Mouse (Mus musculus): ENCODE measurements around the gene Rpl7a.
A peak's percentile ranks its signal among the peaks of the same experiment; 100 is the strongest.

Gene Rpl7a

GRCm38 (mm10) chr2:26914148-26914941 is 3.8 kb downstream of the Rpl7a start:
- no peak for DNase-seq

GRCm38 (mm10) chr2:26915927-26916728 is 5.6 kb downstream of the Rpl7a start, which contains the start of the genes Surf2 and Surf1:
Gene Surf2 (plus strand): TSS chr2:26916367.
Gene Surf1 (minus strand): TSS chr2:26916530.
- DNase-seq = peak; percentile 82

GRCm38 (mm10) chr2:26916738-26917137 is 6.2 kb downstream of the Rpl7a start:
- no peak for DNase-seq

- DNase-seq = no peak
Measured at GRCm38 (mm10) chr2:26919684-26920083, 9.1 kb downstream of the Rpl7a start.

- DNase-seq = no peak
Measured at GRCm38 (mm10) chr2:26920190-26920855, 9.8 kb downstream of the Rpl7a start.

GRCm38 (mm10) chr2:26921784-26922183 is 11.2 kb downstream of the Rpl7a start:
- DNase-seq = no peak

- DNase-seq = no peak
Measured at GRCm38 (mm10) chr2:26927745-26928476, 17.3 kb downstream of the Rpl7a start.

GRCm38 (mm10) chr2:26930390-26930789 is 19.8 kb downstream of the Rpl7a start:
- DNase-seq = peak; percentile 66

GRCm38 (mm10) chr2:26932473-26933303 is 22.1 kb downstream of the Rpl7a start:
- DNase-seq = no peak

- peak; percentile 95 for DNase-seq
Measured at GRCm38 (mm10) chr2:26933304-26934055, 22.9 kb downstream of the Rpl7a start, which contains the start of the genes Surf4 and Stkld1. Gene Surf4 (minus strand): TSS chr2:26933928. Gene Stkld1 (plus strand): TSS chr2:26934047.

GRCm38 (mm10) chr2:26935286-26935685 is 24.7 kb downstream of the Rpl7a start:
- DNase-seq = no peak

GRCm38 (mm10) chr2:26936425-26936824 is 25.9 kb downstream of the Rpl7a start:
- DNase-seq = no peak

- no peak for DNase-seq
Measured at GRCm38 (mm10) chr2:26941539-26941938, 31.0 kb downstream of the Rpl7a start.

- no peak for DNase-seq
Measured at GRCm38 (mm10) chr2:26943253-26943652, 32.7 kb downstream of the Rpl7a start.

GRCm38 (mm10) chr2:26950411-26950810 is 39.8 kb downstream of the Rpl7a start:
- no peak for DNase-seq

- DNase-seq = no peak
Measured at GRCm38 (mm10) chr2:26951346-26951905, 40.9 kb downstream of the Rpl7a start.

GRCm38 (mm10) chr2:26952193-26952592 is 41.6 kb downstream of the Rpl7a start:
- DNase-seq = no peak

GRCm38 (mm10) chr2:26952866-26953265 is 42.3 kb downstream of the Rpl7a start:
- DNase-seq = no peak

- DNase-seq = no peak
Measured at GRCm38 (mm10) chr2:26954735-26955395, 44.3 kb downstream of the Rpl7a start.

Data from right cerebral cortex, postnatal 14 days (tissue).